Mouse (Mus musculus) MEL-GATA-1-ER (cell line): ENCODE data around the gene Cd160.

Experiments
- DNase-seq: peaks from one replicate; pipeline ENCODE4 v3.0.0-alpha.2; 2012; ENCODE audit warnings: low read depth; ENCODE audit errors: extremely low read depth

The Cd160 gene

DNA sequence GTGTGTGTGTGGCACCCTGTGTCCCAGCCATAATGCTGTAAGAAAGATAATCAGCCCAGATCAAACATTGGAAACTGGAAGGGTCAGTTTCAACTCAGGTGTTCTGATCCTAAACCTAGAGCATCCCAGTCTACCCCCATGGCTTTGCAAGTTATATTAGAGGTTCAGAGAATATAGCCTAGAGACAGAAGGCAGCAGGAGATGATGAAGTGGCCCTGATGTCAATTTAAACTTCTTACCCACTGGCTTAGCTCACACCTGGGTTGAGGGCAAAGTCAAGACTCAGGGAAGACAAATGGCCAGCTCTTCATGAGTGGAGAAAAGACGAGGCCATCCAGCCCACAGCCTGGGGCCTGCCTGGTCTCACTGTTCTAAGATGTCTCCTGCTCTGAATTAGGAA lies at the start of gene Cd160, which contains the start of gene Pdzk1:
Gene Cd160 (minus strand): TSS at position 368 of the 400 bp plus-strand sequence.
Gene Pdzk1 (plus strand): TSS at position 301 of the 400 bp plus-strand sequence.
- no peak for DNase-seq

DNA sequence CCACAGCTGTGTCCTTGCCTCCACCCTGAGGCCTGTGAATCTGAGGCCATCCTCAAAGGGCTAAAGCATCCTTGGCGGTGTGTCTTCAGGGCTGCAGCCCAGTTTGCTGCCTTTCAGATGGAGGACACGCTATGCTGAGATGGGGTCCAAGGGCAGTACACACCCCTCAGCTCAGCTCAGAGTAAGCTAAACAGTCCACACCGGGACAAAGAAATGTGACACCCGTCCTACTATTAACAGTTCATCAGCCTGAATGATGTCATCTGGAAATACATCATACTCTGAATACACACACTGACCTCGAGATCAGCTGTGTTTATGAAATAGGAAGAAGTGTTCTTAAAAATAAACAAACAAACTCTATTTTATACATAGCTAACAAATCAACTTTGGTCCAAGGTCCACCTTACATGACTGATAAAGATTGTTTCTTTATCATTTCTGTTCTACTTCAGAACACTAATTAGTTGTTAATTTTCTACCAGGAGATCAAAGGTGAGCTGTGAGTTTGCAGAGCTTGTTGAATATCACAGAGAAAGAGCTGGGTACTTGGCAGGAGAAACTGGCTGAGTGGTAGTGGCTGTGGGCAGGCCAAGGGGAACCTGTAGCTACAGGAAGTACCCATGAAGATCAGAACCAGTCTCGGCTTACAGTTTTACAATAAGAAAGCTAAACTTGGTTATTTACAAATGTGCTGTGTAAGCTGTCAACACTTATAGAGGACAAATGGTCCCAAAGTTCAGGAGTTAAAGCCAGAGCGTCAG lies 45.8 kb upstream of the Cd160 start:
- DNase-seq, result no peak

DNA sequence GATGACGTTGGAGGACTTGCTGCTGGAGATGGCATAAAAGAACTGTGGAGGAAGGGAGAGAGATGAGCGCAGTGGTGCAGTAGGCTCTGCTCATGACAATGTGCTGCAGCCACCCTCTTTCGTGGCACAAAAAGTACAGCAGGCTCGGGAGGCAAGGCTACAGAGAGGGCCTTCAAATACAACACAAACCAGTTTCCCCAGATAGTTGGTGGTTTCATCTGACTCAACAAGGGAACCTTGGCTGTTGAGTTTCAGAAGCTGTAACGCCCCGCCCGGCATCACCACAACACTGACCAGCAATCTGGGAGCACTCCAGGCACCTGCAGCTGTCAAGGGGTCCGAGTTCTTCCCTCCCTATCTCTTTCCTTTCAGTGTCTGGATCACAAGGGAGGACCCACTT lies 43.4 kb upstream of the Cd160 start:
- no peak for DNase-seq

DNA sequence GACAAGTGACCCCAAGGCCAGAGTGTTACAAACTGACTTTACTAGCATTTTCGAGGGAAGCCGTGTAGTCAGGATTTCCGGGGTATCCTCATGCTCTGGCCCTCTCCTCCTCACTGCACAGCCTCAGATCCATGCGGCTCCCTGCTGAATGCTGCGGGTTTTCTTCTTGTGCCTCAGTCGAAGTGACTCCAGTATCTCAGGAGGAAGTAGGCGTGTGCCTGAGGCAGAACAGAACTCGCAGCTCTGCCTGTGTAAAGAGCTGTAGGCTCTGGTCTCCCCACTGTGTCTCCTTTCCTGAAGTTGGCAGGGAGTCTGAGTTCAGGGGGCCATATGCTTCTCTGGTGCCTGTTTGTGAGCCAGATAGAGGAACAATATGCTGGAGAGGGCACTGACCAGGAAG lies 41.9 kb upstream of the Cd160 start:
- no peak for DNase-seq

DNA sequence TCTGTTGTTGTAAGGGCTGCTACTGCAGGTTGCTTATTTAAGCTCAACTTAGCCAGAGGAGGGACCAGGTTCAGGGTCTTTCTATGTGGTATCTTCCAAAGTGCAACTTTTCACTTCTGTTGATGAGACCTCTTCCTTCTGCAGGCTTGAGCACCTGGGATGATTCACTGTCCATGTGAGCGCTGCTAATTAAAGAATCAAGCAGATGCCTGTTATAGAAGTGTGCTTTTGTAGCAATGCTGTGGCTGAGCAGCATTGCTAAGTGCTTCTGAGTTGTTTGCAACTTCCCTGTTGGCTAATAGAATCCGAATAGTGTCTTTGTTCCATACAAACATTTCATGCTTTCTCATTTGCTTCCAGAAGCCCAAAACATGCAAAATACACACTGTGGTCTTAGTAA lies 41.1 kb upstream of the Cd160 start:
- no peak for DNase-seq

DNA sequence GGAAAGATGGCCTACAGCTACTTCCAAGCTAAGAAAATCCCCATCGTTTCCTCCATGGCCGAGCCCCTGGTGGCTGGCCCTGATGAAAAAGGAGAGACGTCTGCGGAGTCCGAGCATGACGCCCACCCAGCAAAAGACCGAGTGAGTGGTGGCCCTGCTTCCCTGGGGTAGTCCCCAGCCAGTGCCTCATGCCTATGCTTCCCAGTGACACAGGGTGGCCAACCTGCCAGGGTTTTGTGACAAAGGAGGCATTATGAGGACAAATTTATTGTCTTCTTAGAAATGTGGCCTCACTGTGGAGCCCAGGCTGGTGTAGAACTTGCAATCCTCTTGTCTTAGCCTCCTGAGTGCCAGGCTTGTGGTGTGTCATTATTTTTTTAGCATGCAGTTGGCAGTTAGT lies 39.9 kb upstream of the Cd160 start:
- no peak for DNase-seq

DNA sequence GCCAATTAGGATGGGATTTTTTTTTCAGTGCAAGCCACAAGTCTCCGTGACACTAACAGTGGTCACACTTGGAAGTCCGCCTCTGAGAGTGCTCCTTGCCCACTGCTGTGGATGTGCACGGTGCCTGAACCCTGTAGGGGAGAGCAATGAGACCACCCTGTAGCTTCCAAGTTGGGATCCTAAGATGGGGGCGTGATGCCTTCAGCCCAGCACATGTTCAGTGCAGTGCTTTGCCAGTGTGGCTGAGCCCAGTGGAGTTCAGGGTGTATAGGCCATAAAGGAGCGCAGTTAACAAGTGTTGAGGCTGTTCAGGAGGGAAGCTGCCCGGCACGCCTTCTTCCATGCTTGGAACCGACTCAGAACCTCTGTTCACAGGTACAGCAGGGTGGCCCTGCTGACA lies 39.4 kb upstream of the Cd160 start:
- DNase-seq, result no peak

DNA sequence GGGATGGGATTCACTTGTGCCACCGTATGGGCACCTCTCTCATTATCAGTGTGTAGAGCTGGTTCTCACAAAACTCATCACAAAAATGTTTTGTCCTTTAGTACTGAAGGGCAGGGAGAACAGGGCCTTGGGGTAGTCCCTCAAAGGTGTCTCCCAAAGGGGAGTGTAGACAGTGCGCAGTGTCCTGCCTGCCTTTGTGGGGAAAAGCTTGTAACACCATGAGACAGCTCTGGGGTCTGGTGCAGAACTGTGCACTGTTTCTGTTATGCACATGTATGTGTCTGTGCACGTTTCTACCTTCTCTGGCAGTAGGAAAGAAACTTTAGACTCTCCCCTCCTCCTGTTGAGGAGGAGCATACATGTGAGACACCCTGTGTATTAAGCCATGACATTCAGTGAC lies 38.7 kb upstream of the Cd160 start:
- DNase-seq, result no peak

DNA sequence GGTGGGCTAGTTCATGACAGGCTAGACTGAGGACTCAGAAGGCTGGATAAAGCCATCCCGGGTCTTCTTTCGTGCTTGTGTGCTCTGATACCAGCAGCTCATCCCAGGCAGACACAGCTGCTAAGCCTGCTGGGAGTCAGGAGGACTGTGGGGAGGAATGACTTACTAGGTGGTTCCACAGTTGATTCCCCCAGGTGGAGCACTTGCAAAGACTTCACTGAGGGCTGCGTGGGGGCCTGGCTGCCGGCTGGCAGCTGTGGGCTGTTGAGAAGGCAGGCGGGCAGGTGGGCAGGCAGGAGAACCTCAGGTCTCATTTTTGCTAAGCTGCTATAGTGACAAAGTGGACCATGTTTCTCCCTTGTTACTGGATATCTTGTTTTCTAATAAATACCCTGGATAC lies 31.3 kb upstream of the Cd160 start:
- no peak for DNase-seq

DNA sequence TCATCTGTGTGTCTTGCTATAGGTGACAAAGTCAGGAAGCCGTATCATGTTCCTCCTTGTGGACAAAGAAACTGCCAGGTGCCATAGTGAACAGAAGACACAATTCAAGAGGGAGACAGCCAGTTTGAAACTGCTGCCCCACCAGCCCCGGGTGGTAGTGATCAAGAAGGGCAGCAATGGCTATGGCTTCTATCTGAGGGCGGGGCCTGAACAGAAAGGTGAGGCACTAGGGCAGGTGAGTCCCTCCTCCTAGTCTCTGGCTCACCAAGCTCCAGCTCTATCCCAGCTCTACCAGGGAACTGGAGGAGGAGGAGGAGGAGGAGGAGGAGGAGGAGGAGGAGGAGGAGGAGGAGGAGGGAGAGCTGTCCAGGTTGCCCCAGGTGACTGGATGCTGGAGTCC lies 26.7 kb upstream of the Cd160 start:
- no peak for DNase-seq

DNA sequence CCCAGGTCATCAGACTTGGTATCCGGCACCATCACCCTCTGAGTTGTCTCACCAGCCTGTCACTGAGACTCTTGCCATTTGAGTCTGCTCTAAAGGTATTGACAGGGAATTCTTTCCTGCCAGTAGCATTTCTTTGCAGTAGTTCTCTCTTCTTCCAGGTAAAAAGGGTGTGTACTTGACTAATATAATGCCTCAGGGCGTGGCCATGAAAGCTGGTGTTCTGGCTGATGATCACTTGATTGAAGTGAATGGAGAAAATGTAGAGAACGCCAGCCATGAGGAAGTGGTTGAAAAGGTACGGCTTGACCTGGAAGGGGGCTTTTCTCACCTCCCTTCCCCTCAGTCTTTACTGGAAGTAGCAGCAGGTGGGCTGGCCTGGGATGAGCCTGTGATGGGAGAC lies 25.2 kb upstream of the Cd160 start:
- no peak for DNase-seq

DNA sequence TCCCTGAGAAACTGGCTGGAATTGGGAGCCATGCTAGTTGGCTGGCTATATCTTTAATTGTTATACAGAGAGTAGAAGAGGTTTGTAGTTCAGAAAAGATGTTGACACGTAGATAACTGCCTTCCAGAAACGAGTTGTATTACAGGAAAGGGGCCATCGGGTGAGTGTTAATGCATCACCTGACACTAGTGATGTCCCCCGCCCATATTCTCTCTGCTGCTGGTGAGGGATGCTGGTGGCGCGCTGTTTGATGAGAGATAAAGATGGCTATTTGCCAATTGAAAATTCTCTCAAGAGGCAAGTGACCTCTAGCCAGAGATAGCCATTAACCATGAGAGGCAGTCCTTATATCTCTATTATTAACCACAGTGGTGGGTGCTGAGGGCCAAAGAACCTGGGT lies 23.4 kb upstream of the Cd160 start:
- DNase-seq, result no peak

DNA sequence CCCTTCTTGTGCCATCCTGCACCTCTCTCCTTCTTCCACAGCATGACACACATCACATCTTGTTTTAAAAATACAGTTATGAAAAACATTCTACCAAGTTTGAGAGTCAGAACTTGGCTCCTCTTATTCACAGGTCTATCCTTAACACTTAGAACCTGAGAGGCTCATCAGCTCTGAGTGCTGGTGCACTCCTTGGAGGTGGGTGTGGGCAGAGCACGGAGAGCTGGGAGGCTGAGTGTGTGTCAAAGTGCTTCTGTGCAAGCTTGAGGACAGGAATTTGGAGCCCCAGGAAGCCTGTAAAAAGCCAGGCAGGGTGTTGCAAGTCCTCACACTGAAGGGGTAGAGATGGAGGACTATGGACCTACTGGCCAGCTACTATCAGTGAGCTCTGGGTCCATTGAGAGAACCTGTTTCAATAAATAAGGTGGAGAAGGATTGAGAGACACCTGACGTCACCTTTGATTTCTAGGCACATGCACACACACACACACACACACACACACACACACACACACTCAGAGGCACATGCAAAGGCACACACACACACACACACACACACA lies 20.1 kb upstream of the Cd160 start:
- DNase-seq, result no peak

DNA sequence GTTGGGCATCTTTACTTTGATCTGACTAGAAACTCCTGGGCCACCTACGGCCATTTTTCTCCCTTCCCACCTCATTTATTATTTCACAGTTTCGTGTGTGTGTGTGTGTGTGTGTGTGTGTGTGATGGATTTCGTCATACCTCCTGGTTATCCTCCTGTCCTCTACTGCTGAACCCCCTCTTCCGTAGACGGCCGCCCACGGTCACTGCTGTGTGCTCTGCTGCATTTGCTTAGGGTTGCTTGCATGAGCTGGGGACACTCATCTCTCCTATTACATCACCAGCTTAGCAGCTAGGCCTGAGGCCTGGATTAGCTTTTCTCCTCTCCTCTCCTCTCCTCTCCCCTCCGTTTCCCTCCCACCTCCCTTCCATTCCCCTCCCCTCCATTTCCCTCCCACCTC lies 19.3 kb upstream of the Cd160 start:
- no peak for DNase-seq

DNA sequence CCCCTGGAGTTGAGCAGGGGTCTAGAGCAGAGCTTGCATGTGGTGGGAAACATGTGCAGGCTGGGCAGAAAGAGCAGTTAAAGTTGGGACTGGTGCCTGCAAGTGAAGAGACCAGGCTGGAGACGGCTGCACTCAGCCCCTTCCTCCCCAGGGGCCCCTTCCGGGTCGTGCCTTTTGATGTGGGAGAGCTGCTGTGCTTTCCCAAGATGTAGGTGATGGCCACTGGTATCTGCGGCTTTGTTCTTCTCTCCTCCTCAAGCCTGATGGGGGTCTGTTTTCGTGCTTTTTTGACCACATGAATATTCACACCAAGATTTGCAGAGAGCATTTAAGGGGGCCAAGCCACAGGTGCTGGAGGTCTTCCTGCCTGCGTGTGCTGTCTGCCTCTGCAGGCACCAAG lies 18.5 kb upstream of the Cd160 start:
- no peak for DNase-seq

DNA sequence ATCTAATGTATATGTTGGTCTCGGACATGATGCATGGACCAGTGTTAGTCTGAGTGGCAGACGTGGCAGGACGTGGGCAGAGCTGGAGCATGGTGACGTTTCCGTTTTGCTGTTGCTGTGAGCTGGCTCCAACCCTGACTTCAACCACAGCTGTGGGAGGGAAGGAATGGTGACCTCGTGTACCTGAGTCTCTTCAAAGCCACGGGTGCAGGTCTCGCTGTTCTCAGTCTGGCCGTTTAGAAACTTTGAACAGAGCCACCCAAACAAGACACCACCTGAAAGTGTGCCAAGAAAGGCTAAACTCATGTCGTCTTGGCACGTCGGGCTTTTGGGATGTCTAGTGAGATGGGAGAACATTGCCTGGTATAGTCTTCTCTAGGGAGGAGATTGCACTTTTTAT lies 17.8 kb upstream of the Cd160 start:
- no peak for DNase-seq

DNA sequence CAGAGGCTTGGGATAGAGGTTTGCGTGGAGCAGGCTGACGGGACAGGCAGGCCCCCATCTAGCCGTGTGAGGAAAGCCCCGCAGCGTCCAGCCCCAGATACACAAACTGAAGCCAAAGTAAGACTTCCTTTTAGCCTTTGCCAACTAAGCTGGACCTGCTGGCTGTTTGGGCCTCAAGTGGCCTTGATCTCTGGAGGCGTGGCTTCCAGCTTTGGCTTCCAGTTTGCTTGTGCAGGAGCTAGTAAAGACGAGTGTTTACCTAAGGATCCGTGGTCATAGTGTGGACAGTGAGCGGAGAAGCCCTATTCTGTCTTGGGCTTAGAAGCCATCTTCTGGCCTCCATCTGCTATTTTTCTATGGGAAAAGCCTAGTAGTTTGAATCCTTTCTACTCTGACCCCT lies 16.7 kb upstream of the Cd160 start:
- DNase-seq, result no peak

DNA sequence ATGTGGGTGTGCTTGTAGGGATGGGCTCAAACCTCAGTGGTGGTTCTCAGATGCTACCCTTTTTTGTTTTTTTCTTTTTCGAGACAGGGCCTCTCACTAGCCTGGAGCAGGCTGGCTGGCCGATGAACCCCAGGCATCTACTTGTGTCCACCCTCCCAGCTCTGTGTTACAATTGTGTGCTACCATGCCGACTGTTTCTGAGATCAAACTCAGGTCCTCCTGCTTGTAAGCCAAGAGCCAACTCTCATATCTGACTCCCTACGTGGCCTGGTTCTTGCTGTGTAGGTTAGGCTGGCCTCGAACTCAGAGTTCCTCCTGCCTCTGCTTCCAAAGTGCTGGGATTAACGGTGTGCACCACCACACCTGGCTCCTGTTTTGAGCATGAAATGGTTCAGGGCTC lies 16.0 kb upstream of the Cd160 start:
- no peak for DNase-seq

DNA sequence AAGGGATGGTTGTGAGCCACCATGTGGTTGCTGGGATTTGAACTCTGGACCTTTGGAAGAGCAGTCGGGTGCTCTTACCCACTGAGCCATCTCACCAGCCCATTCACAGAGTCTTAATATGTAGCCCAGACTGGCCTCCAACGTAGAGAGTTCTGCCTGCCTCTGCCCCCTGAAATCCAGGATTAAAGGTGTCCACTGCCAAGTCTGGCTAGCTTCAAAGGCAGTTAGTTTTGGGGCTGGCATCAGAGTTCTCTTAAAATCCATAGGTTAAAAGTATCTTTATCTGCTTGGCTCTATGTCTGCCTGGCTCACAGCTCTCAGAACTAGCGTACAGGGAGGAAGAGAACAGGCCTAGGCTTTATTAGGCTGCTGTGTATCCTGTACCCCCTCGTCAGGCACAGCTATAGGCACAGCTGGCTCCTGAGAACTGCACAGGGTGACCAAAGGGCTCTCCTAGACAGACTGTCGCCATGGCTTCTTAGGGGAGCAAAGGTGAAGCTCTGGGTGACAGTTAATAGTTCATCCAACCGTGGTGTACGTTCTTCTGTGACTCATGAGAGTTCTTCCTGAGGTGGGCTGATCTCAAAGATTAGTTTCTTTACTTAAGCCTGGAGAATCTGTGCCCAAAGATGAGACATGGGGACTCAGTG lies 10.0 kb upstream of the Cd160 start:
- no peak for DNase-seq

DNA sequence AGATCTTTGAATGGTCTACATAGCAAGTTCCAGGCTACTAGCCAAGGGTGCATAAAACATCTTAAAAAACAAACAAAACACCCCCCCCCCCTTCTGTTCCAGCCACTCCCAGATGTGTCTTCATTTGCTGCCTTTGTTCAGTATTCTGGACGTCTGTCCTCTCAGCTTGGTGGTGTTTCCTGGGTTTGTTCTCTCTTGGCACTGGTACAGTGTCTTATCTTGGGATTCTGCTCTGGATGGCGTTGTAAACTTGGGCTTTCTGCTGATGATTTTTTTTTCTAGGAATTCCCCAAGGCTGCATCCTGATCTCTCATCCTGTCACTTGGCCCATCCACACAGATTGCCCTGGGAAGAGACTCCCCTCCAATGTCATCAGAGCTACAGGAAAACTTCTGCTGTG lies 7.3 kb upstream of the Cd160 start:
- no peak for DNase-seq

DNA sequence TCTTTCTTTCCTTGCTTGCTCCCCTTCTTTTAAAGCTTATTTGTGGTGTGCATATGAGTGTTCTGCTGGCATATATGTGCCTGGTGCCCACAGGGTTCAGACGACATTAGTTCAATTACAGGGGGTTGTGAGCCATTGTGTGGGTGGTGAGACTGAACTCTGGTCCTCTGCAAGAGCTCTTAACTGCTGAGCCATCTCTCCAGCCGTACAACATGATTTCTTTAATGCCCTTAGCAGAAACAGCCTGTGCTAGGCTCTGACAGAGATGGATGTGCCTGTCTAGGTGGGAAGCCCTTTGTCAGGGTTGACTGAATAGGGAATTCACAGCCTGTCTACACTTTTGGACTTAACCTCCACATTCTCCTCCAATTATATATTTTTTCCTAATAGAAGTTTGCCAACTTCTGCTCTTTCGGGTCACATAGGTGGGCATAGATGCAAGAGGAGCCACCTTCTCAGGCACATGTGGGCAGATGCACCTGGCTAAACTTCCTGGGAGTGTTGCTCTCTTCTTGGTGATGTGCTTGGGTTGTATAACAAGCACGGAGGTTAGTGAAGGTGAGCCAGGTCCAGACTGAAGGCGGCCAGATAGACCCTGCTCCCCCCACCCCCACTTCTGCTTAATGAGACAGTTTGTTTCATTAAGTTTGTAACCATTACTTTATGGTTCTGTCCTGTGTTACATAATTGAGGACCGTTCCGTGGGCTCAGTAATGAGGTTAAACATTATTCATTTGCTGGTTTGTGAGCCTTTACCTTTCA lies 5.6 kb upstream of the Cd160 start:
- no peak for DNase-seq

DNA sequence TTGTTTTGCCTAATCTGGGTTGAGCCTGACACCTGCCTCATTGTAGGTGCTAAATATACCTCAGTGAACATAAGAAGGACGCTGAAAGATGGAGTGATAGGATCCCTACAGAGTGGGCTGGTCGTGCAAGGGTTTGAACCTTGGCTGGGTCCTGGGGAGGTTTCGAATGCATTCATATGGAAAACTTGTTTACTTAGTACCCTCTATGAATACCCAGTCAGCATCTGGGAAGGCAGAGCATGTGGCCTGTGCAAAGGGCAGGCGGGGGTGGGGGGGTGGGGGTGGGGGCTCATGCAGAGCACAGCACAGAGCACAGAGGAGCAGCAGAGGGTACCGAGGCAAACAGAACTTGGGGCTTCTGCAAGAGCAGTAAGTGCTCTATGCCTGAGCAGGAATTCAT lies 3.8 kb upstream of the Cd160 start:
- DNase-seq, result no peak
